Mouse (Mus musculus) 416B (cell line): ENCODE data around the gene Nabp2.

Experiments used
- DNase-seq: peaks from one replicate; pipeline ENCODE4 v3.0.0; 2011; ENCODE audit warnings: low read depth

Nabp2 gene

DNA sequence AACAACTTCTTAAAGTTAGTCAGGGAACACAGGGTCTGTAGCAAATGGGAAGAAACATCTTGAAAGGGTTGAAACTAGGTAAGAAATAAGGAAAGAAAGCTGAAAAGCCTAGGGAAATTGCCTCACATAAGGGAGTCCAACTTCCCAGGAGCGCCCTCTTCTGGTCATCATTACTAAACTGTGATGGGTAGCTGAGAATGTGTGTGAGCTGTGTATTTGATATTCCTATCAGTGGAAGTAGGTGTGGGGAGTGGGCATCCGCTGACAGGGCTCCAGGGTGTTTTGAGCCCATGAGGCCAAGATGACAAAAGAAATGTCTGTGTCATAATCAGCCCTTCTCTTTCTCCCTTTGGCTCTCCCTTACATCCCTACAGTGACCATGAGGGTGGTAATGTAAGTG is 52.5 kb downstream of the Nabp2 start:
- DNase-seq = peak; percentile 70
